Mouse (Mus musculus) heart, embryonic 11.5 days (tissue): ENCODE results near the gene Gm11032. TPM values are rescaled to one million over a fixed set of nuclear protein-coding genes. Genes with fewer than 3 reads are reported as not detected.

Source experiments
- ATAC-seq: fragments of 200-750 bp; cut with Nextera tagmentation; replicated peaks from 2 replicates; pipeline ENCODE4 v1.8.0; 2017; ENCODE audit warnings: moderate library complexity; ENCODE audit not compliant: insufficient number of reproducible peaks, low FRiP score, low TSS enrichment
- H3K27ac ChIP-seq: fragments of 300-500 bp; sonication (generic); 2 replicates; pipeline ENCODE4 v1.5.1; 2014; ENCODE audit warnings: mild to moderate bottlenecking, low read depth, low read length
- H3K27me3 ChIP-seq: fragments of 300-500 bp; sonication (generic); 2 replicates; pipeline ENCODE4 v1.6.1; 2014; ENCODE audit warnings: mild to moderate bottlenecking, low read length, mixed read lengths; ENCODE audit not compliant: control insufficient read depth, insufficient read depth
- H3K36me3 ChIP-seq: fragments of 300-500 bp; sonication (generic); 2 replicates; pipeline ENCODE4 v1.6.1; 2014; ENCODE audit warnings: mild to moderate bottlenecking, low read length, moderate library complexity, mixed read lengths; ENCODE audit not compliant: control insufficient read depth, insufficient read depth
- H3K4me1 ChIP-seq: fragments of 300-500 bp; sonication (generic); 2 replicates; pipeline ENCODE4 v1.6.1; 2014; ENCODE audit warnings: low read length; ENCODE audit not compliant: control insufficient read depth, insufficient read depth
- H3K4me2 ChIP-seq: fragments of 300-500 bp; sonication (generic); 2 replicates; pipeline ENCODE4 v1.6.1; 2014; ENCODE audit warnings: mild to moderate bottlenecking, moderate library complexity
- H3K4me3 ChIP-seq: fragments of 300-500 bp; sonication (generic); 2 replicates; pipeline ENCODE4 v1.5.1; 2014; ENCODE audit warnings: low read depth, low read length
- H3K9ac ChIP-seq: fragments of 300-500 bp; sonication (generic); 2 replicates; pipeline ENCODE4 v1.6.1; 2014; ENCODE audit warnings: mild to moderate bottlenecking, low read depth, low read length, moderate library complexity
- H3K9me3 ChIP-seq: fragments of 300-500 bp; sonication (generic); replicated peaks from 2 replicates; pipeline ENCODE4 v1.6.1; 2016; ENCODE audit warnings: low read length; ENCODE audit not compliant: control insufficient read depth
- WGBS: fragments of 180-500 bp; shearing (Covaris S2); extraction: QIAGEN DNeasy Blood & Tissue Kit; methylation state at CpG from one replicate; pipeline ENCODE4 v1.1.7; 2014; ENCODE audit not compliant: insufficient replicate concordance; 5-methylcytosine and 5-hydroxymethylcytosine counted together
- polyA plus RNA-seq: library from polyadenylated mRNA; unstranded; fragments of >200 nt; fragmentation: Nextera tagmentation; extraction: Ambion mirVana; gene quantifications from 2 replicates; pipeline ENCODE4 v1.2.1, GENCODE M21; 2014

Gm11032 gene
- polyA plus RNA-seq, 1 experiment from 2014 or later = not detected

- H3K4me3 ChIP-seq = no peak overlapping the region
- H3K9me3 ChIP-seq = no peaks in the 10 kb centered on the region
- H3K27ac ChIP-seq = peak overlapping the region; percentile 24; the same call in 1 of the 2 replicates
- WGBS = 70% methylated on average over 1 of the region's 1 CpGs
- H3K36me3 ChIP-seq = peaks cover 21% of the 10 kb centered on the region
- H3K27me3 ChIP-seq = no peaks in the 10 kb centered on the region
- ATAC-seq = no peak
- no peaks in the 10 kb centered on the region for H3K4me1 ChIP-seq
- no peak overlapping the region for H3K4me2 ChIP-seq
- no peak overlapping the region for H3K9ac ChIP-seq
These were observed 40.0 kb downstream of the Gm11032 start for GRCm38 (mm10) chr11:4659818-4660217.

GRCm38 (mm10) chr11:4660309-4661025 lies 40.6 kb downstream of the Gm11032 start:
- Histone ChIP-seq H3K4me1 (no peaks in the 10 kb centered on the region), H3K36me3 (peaks cover 20% of the 10 kb centered on the region), H3K9me3 (no peaks in the 10 kb centered on the region), H3K27ac (peak overlapping the region; percentile 24; the same call in 1 of the 2 replicates), H3K27me3 (no peaks in the 10 kb centered on the region), H3K4me3 (no peak overlapping the region), H3K9ac (no peak overlapping the region), H3K4me2 (no peak overlapping the region)
- WGBS = 73% methylated on average over 7 of the region's 7 CpGs
- no peak for ATAC-seq

DNA sequence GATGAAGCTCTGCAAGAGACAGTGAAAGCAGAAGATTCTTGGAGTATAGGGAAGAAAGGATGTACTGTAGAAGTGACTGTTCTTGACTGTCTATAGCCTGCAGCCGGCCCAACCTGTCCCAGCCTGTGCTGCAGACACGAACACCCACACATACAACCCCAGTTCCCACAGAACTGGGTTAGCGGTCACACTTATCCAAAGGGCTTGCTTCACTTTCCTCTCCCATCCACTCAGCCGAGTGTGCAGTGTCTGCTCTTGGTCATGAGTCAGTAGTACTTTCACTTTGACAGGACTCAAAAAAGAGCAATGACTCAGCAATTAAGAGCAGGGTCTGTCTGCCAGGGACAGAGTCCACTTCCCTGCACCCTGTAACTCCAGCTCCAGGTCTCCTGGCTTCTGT lies 41.5 kb downstream of the Gm11032 start:
- ATAC-seq = peak; percentile 42; the same call in 1 of the 2 replicates
- Histone ChIP-seq H3K9me3 (no peaks in the 10 kb centered on the region), H3K4me2 (peak overlapping the region; percentile 17), H3K36me3 (peaks cover 20% of the 10 kb centered on the region), H3K9ac (no peak overlapping the region), H3K4me1 (no peaks in the 10 kb centered on the region), H3K27me3 (no peaks in the 10 kb centered on the region), H3K27ac (0 out of 2 replicates have a peak overlapping the region, but pooled peaks have one; percentile 17), H3K4me3 (no peak overlapping the region)
- WGBS = 80% methylated on average over 4 of the region's 4 CpGs

GRCm38 (mm10) chr11:4661871-4662495 lies 42.1 kb downstream of the Gm11032 start:
- 87% methylated on average over 10 of the region's 10 CpGs for WGBS
- H3K36me3 ChIP-seq = peaks cover 20% of the 10 kb centered on the region
- no peak overlapping the region for H3K4me3 ChIP-seq
- H3K4me1 ChIP-seq = no peaks in the 10 kb centered on the region
- no peaks in the 10 kb centered on the region for H3K27me3 ChIP-seq
- no peak for ATAC-seq
- no peak overlapping the region for H3K4me2 ChIP-seq
- no peaks in the 10 kb centered on the region for H3K9me3 ChIP-seq
- no peak overlapping the region for H3K27ac ChIP-seq
- H3K9ac ChIP-seq = no peak overlapping the region

GRCm38 (mm10) chr11:4662496-4662878 lies 42.6 kb downstream of the Gm11032 start:
- Histone ChIP-seq H3K9me3 (no peaks in the 10 kb centered on the region), H3K4me3 (no peak overlapping the region), H3K27ac (no peak overlapping the region), H3K36me3 (peaks cover 20% of the 10 kb centered on the region), H3K9ac (no peak overlapping the region), H3K4me1 (no peaks in the 10 kb centered on the region), H3K27me3 (no peaks in the 10 kb centered on the region), H3K4me2 (no peak overlapping the region)
- 95% methylated on average over 11 of the region's 11 CpGs for WGBS
- ATAC-seq = no peak

Other genes with a start within 250 kb of the Gm11032 start
- gene Hormad2, start 179.0 kb upstream of the Gm11032 start, polyA plus RNA-seq = 0.44 and 0.82 TPM in 2 replicates
- 21.4 and 24.4 TPM in 2 replicates for gene Mtmr3, start 25.2 kb upstream of the Gm11032 start, polyA plus RNA-seq
- 28.4 and 29.0 TPM in 2 replicates for gene Ascc2, start 17.7 kb downstream of the Gm11032 start, polyA plus RNA-seq
- 1,482 and 1,490 TPM in 2 replicates for gene Uqcr10, start 84.3 kb downstream of the Gm11032 start, polyA plus RNA-seq
- 50.1 and 55.8 TPM in 2 replicates for gene Zmat5, start 84.6 kb downstream of the Gm11032 start, polyA plus RNA-seq
- gene Cabp7, start 126.7 kb downstream of the Gm11032 start, polyA plus RNA-seq = 0.10 and 0.14 TPM in 2 replicates
- 32.7 and 38.7 TPM in 2 replicates for gene Nf2, start 229.5 kb downstream of the Gm11032 start, polyA plus RNA-seq